Mouse (Mus musculus): ENCODE data around the gene Rplp0. TPM values are rescaled to one million over a fixed set of nuclear protein-coding genes. Genes with fewer than 3 reads are reported as not detected.
A peak's percentile ranks its signal among the peaks of the same experiment; 100 is the strongest.
"Not testable (repeated sequence)": the region's sequence is repeated elsewhere in the genome, so short reads cannot be mapped to it uniquely, and the experiment has no call there.

Gene Rplp0
- polyA plus RNA-seq, 1 experiment from 2014 or later, result 1,866 TPM

- H3K4me1 ChIP-seq (ENCODE audit: control insufficient read depth, insufficient read depth, low read length), result peaks cover 18% of the 10 kb centered on the region
- WGBS, result 66% methylated on average over 32 of the region's 32 CpGs
- H3K27me3 ChIP-seq (ENCODE audit: control insufficient read depth, insufficient read depth, low read length), result no peaks in the 10 kb centered on the region
Measured at GRCm38 (mm10) chr5:115516081-115516907, 43.0 kb upstream of the Rplp0 start.

GRCm38 (mm10) chr5:115516908-115517307 lies 42.4 kb upstream of the Rplp0 start:
- WGBS, result 91% methylated on average over 7 of the region's 7 CpGs
- Histone ChIP-seq H3K4me2 (replicated peaks; ENCODE audit: low read depth, low read length) (no peak overlapping the region), H3K36me3 (ENCODE audit: control insufficient read depth, insufficient read depth, low read length) (no peaks in the 10 kb centered on the region), H3K27me3 (ENCODE audit: control insufficient read depth, insufficient read depth, low read length) (no peaks in the 10 kb centered on the region), H3K9ac (replicated peaks; ENCODE audit: low read depth, low read length) (no peak overlapping the region), H3K4me3 (ENCODE audit: low read depth, low read length) (no peak overlapping the region), H3K27ac (ENCODE audit: low read length) (peak overlapping the region; percentile 48; the same call in 1 of the 2 replicates), H3K9me3 (ENCODE audit: control insufficient read depth, low read depth, low read length) (no peaks in the 10 kb centered on the region), H3K4me1 (ENCODE audit: control insufficient read depth, insufficient read depth, low read length) (peaks cover 21% of the 10 kb centered on the region)
- no peak for ATAC-seq (ENCODE audit: insufficient number of reproducible peaks, insufficient read depth, low FRiP score, low read depth)

More at GRCm38 (mm10) chr5:115516081-115516907, 43.0 kb upstream of the Rplp0 start:
- H3K27ac ChIP-seq (ENCODE audit: low read length), result peak overlapping the region; percentile 55; the same call in 1 of the 2 replicates
- H3K9ac ChIP-seq (replicated peaks; ENCODE audit: low read depth, low read length), result no peak overlapping the region
- no peaks in the 10 kb centered on the region for H3K9me3 ChIP-seq (ENCODE audit: control insufficient read depth, low read depth, low read length)
- no peak overlapping the region for H3K4me2 ChIP-seq (replicated peaks; ENCODE audit: low read depth, low read length)
- no peak overlapping the region for H3K4me3 ChIP-seq (ENCODE audit: low read depth, low read length)
- no peaks in the 10 kb centered on the region for H3K36me3 ChIP-seq (ENCODE audit: control insufficient read depth, insufficient read depth, low read length)
- ATAC-seq (ENCODE audit: insufficient number of reproducible peaks, insufficient read depth, low FRiP score, low read depth), result no peak

- WGBS, result 89% methylated on average over 9 of the region's 9 CpGs
- Histone ChIP-seq H3K27ac (ENCODE audit: low read length) (no peak overlapping the region), H3K4me2 (replicated peaks; ENCODE audit: low read depth, low read length) (no peak overlapping the region), H3K36me3 (ENCODE audit: control insufficient read depth, insufficient read depth, low read length) (no peaks in the 10 kb centered on the region), H3K9me3 (ENCODE audit: control insufficient read depth, low read depth, low read length) (no peaks in the 10 kb centered on the region), H3K27me3 (ENCODE audit: control insufficient read depth, insufficient read depth, low read length) (no peaks in the 10 kb centered on the region), H3K4me1 (ENCODE audit: control insufficient read depth, insufficient read depth, low read length) (peaks cover 27% of the 10 kb centered on the region), H3K9ac (replicated peaks; ENCODE audit: low read depth, low read length) (no peak overlapping the region), H3K4me3 (ENCODE audit: low read depth, low read length) (no peak overlapping the region)
- ATAC-seq (ENCODE audit: insufficient number of reproducible peaks, insufficient read depth, low FRiP score, low read depth), result no peak
Measured at GRCm38 (mm10) chr5:115517501-115517900, 41.8 kb upstream of the Rplp0 start.

DNA sequence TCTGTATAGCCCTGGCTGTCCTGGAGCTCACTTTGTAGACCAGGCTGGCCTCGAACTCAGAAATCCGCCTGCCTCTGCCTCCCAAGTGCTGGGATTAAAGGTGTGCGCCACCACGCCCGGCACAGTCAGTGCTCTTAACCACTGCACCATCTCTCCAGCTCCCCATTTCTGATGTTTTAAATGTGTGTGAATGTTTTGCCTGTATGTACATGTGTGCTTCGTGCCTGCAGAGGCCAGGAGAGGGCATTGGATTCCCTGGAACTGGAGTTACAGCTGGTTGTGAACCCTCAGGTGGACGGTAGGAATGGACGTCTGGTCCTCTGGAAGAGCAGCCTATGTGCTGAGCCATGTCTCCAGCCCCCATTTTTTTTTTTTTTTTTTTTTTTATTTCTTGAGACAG lies 41.1 kb upstream of the Rplp0 start:
- WGBS, result 97% methylated on average over 7 of the region's 8 CpGs
- H3K9me3 ChIP-seq (ENCODE audit: control insufficient read depth, low read depth, low read length); H3K4me2 ChIP-seq (replicated peaks; ENCODE audit: low read depth, low read length); H3K27ac ChIP-seq (ENCODE audit: low read length); H3K27me3 ChIP-seq (ENCODE audit: control insufficient read depth, insufficient read depth, low read length); H3K9ac ChIP-seq (replicated peaks; ENCODE audit: low read depth, low read length); H3K36me3 ChIP-seq (ENCODE audit: control insufficient read depth, insufficient read depth, low read length); ATAC-seq (ENCODE audit: insufficient number of reproducible peaks, insufficient read depth, low FRiP score, low read depth); H3K4me3 ChIP-seq (ENCODE audit: low read depth, low read length): not testable (repeated sequence)
- peaks cover 33% of the 10 kb centered on the region for H3K4me1 ChIP-seq (ENCODE audit: control insufficient read depth, insufficient read depth, low read length)

DNA sequence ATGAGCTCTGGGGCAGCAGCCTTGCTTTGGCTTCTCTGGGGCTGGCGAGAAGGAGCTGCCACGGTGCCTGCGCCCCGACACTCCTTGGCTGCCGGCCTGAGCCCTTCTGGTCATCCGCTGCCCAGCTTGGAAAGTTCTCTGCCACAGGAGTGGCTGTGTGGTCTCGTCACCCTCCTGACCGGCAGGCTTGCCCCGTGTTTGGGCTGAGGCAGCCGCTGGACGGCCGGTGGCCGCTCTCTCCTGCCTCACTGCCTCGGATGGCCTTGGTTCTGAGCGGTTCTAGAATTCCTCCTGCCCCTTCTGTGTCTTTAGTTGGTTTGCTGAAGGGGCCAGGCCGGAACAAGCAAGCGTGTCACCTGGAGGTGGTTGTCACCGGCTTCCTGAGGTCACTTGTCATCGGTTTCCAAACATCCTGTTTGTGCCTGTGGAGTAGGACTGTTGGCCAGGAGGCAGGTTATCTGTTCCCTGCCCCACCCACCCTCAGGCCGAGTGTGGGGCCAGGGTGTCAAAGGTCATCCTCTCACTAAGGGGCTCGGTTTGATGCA lies 38.9 kb upstream of the Rplp0 start:
- Histone ChIP-seq H3K4me2 (replicated peaks; ENCODE audit: low read depth, low read length) (no peak overlapping the region; the same call in 1 of the 2 replicates), H3K27me3 (ENCODE audit: control insufficient read depth, insufficient read depth, low read length) (no peaks in the 10 kb centered on the region), H3K9ac (replicated peaks; ENCODE audit: low read depth, low read length) (no peak overlapping the region)

GRCm38 (mm10) chr5:115521553-115522461 lies 37.5 kb upstream of the Rplp0 start:
- ATAC-seq (ENCODE audit: insufficient number of reproducible peaks, insufficient read depth, low FRiP score, low read depth), result no peak
- peaks cover 36% of the 10 kb centered on the region for H3K4me1 ChIP-seq (ENCODE audit: control insufficient read depth, insufficient read depth, low read length)
- H3K27ac ChIP-seq (ENCODE audit: low read length), result peak overlapping the region; percentile 77
- WGBS, result 55% methylated on average over 21 of the region's 21 CpGs
- H3K27me3 ChIP-seq (ENCODE audit: control insufficient read depth, insufficient read depth, low read length), result no peaks in the 10 kb centered on the region
- H3K9ac ChIP-seq (replicated peaks; ENCODE audit: low read depth, low read length), result no peak overlapping the region
- H3K4me2 ChIP-seq (replicated peaks; ENCODE audit: low read depth, low read length), result no peak overlapping the region
- no peaks in the 10 kb centered on the region for H3K9me3 ChIP-seq (ENCODE audit: control insufficient read depth, low read depth, low read length)
- H3K36me3 ChIP-seq (ENCODE audit: control insufficient read depth, insufficient read depth, low read length), result no peaks in the 10 kb centered on the region
- H3K4me3 ChIP-seq (ENCODE audit: low read depth, low read length), result no peak overlapping the region

More for the DNA sequence above, 38.9 kb upstream of the Rplp0 start:
- 54% methylated on average over 21 of the region's 21 CpGs for WGBS
- no peaks in the 10 kb centered on the region for H3K9me3 ChIP-seq (ENCODE audit: control insufficient read depth, low read depth, low read length)
- no peaks in the 10 kb centered on the region for H3K36me3 ChIP-seq (ENCODE audit: control insufficient read depth, insufficient read depth, low read length)
- peaks cover 34% of the 10 kb centered on the region for H3K4me1 ChIP-seq (ENCODE audit: control insufficient read depth, insufficient read depth, low read length)
- no peak overlapping the region for H3K4me3 ChIP-seq (ENCODE audit: low read depth, low read length)
- ATAC-seq (ENCODE audit: insufficient number of reproducible peaks, insufficient read depth, low FRiP score, low read depth), result no peak
- peak overlapping the region; percentile 61; the same call in 1 of the 2 replicates for H3K27ac ChIP-seq (ENCODE audit: low read length)

DNA sequence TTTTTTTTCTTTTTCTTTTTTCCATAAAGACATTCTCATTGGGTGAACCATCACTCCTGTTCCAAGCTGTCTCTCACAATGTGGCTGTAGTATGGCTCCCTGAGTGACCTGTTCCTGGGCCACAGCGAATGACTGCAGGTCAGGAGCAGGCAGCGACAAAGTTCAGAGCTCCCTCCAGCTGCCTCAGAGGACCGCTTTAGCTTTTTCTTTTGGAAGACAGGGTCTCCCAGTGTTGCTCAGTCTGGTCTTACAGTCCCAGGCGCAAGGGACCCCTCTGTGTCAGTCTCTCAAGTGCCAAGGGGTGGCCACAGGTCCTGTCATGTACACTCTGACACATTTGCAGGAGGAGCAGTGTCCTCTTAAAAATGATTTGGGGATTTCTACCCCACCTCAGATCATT lies 36.7 kb upstream of the Rplp0 start:
- Histone ChIP-seq H3K27me3 (ENCODE audit: control insufficient read depth, insufficient read depth, low read length) (no peaks in the 10 kb centered on the region), H3K4me3 (ENCODE audit: low read depth, low read length) (no peak overlapping the region), H3K4me1 (ENCODE audit: control insufficient read depth, insufficient read depth, low read length) (peaks cover 36% of the 10 kb centered on the region), H3K4me2 (replicated peaks; ENCODE audit: low read depth, low read length) (no peak overlapping the region), H3K27ac (ENCODE audit: low read length) (peak overlapping the region; percentile 55; the same call in 1 of the 2 replicates), H3K9me3 (ENCODE audit: control insufficient read depth, low read depth, low read length) (no peaks in the 10 kb centered on the region), H3K9ac (replicated peaks; ENCODE audit: low read depth, low read length) (no peak overlapping the region), H3K36me3 (ENCODE audit: control insufficient read depth, insufficient read depth, low read length) (no peaks in the 10 kb centered on the region)
- ATAC-seq (ENCODE audit: insufficient number of reproducible peaks, insufficient read depth, low FRiP score, low read depth), result no peak
- WGBS, result 76% methylated on average over 4 of the region's 4 CpGs

DNA sequence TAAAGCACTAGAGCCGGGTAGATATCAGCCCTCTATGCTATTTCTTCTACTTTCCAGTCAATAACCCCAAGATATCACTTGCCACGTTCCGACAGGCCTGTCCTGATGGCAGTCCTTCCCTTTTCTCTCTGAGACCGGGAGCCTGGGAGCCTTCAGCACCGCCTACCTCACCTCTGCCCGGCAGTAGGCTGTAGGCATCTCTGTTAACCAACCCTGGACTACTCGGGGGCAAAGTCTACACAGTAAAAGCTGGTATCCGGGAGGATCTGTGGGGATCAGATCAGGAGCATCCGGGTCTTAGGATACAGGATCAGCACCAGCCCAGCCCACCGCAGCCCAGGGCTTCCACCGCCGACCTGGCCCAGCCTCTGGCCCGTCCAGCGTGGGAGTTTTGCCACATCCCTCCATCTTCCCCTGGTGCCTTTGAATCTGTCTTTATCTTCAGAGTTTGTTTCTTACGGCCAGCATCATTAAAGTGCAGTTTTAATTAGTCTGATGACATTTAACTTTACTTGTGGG lies 36.2 kb upstream of the Rplp0 start:
- no peak overlapping the region for H3K9ac ChIP-seq (replicated peaks; ENCODE audit: low read depth, low read length)
- H3K36me3 ChIP-seq (ENCODE audit: control insufficient read depth, insufficient read depth, low read length), result no peaks in the 10 kb centered on the region
- no peak for ATAC-seq (ENCODE audit: insufficient number of reproducible peaks, insufficient read depth, low FRiP score, low read depth)
- H3K27ac ChIP-seq (ENCODE audit: low read length), result peak overlapping the region; percentile 55; the same call in 1 of the 2 replicates
- peaks cover 39% of the 10 kb centered on the region for H3K4me1 ChIP-seq (ENCODE audit: control insufficient read depth, insufficient read depth, low read length)
- no peaks in the 10 kb centered on the region for H3K9me3 ChIP-seq (ENCODE audit: control insufficient read depth, low read depth, low read length)
- WGBS, result 73% methylated on average over 15 of the region's 15 CpGs
- H3K4me2 ChIP-seq (replicated peaks; ENCODE audit: low read depth, low read length), result no peak overlapping the region
- no peak overlapping the region for H3K4me3 ChIP-seq (ENCODE audit: low read depth, low read length)
- no peaks in the 10 kb centered on the region for H3K27me3 ChIP-seq (ENCODE audit: control insufficient read depth, insufficient read depth, low read length)

Measured in stomach, embryonic 14.5 days (tissue).